Mouse (Mus musculus): ENCODE measurements around the gene Cbr3. TPM values are rescaled to one million over a fixed set of nuclear protein-coding genes. Genes with fewer than 3 reads are reported as not detected.

The Cbr3 gene
- total and polyA plus RNA-seq, 3 experiments, result 7.8 to 10.8 (median 9.8) TPM

DNA sequence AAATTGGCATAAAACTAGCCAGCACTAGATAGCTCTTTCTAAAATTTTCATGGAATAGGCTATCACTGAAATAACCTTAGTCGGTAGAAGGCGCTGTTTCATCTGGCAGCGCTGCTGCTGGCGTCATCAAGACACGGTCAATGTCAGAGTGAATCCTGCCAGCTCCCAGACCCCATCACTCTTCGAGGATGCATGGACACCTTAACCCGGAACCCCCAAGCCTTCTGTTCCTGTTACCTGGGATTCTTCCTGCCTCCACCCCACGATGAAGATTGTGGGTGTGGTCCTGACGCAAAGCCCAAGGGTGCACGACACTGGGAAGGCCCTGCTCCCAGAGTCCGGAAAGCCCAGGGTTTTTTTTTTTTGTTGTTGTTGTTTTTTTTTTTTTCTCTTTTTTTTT lies 27.9 kb downstream of the Cbr3 start:
- H3K4me1 ChIP-seq (ENCODE audit: control insufficient read depth in 1 of 2, insufficient read depth in 2 of 2), result peaks cover 10 to 19% of the 10 kb centered on the region in 2 experiments
- peak; percentile 90 for DNase-seq (ENCODE audit: extremely low read depth)
- peak overlapping the region; percentile 73 for H3K4me2 ChIP-seq (ENCODE audit: insufficient read depth, low read depth, poor library complexity, severe bottlenecking)
- H3K9me3 ChIP-seq (replicated peaks; ENCODE audit: low read length), result peaks cover 3% of the 10 kb centered on the region
- H3K4me3 ChIP-seq (replicated peaks in 1 of 3; ENCODE audit: low read depth in 2 of 3, low read length in 2 of 3, poor library complexity in 1 of 3), result peak overlapping the region; percentile 53 to 61 (median 57)
- no peak for TF ChIP-seq NELFE (IDR thresholded peaks at IDR 0.05; ENCODE audit: low read depth, low read length)
- TF ChIP-seq E2F4 (IDR thresholded peaks at IDR 0.05; ENCODE audit: insufficient replicate concordance, low read depth, low read length), result no peak
- TF ChIP-seq MAZ (IDR thresholded peaks at IDR 0.05; ENCODE audit: low read depth, low read length), result no peak
- TF ChIP-seq ELF1 (IDR thresholded peaks at IDR 0.05; ENCODE audit: low read depth, low read length), result peak; percentile 68
- peak; percentile 13; the same call in 1 of the 2 replicates for TF ChIP-seq ZC3H11A (IDR thresholded peaks at IDR 0.05; ENCODE audit: low read depth, low read length)
- TF ChIP-seq SMC3 (IDR thresholded peaks at IDR 0.05; ENCODE audit: low read depth, low read length), result peak; percentile 85
- TF ChIP-seq SIN3A (IDR thresholded peaks at IDR 0.05; ENCODE audit: low read length), result peak; percentile 69; the same call in 1 of the 2 replicates
- TF ChIP-seq ZNF384 (IDR thresholded peaks at IDR 0.05; ENCODE audit: low read depth, low read length), result peak; percentile 95
- peak; percentile 33; the same call in 1 of the 2 replicates for TF ChIP-seq TCF12 (IDR thresholded peaks at IDR 0.05; ENCODE audit: low read depth, low read length)
- TF ChIP-seq TBP (conservative IDR thresholded peaks at IDR 0.05; ENCODE audit: low read depth, low read length), result no peak
- TF ChIP-seq PAX5 (IDR thresholded peaks at IDR 0.05; ENCODE audit: low read length), result no peak
- TF ChIP-seq USF1 (IDR thresholded peaks at IDR 0.05; ENCODE audit: low read depth, low read length), result no peak
- no peak for TF ChIP-seq MAFK (IDR thresholded peaks at IDR 0.05; ENCODE audit: insufficient replicate concordance, low read length)
- no peak; the same call in 1 of the 2 replicates for TF ChIP-seq MYC (IDR thresholded peaks at IDR 0.05; ENCODE audit: low read depth, low read length)
- TF ChIP-seq CTCF (conservative IDR thresholded peaks at IDR 0.05 in 1 of 2, IDR thresholded peaks at IDR 0.05 in 1 of 2; ENCODE audit: low read depth in 2 of 2, low read length in 2 of 2), result peak; percentile 59 to 97; a peak in 3 of 4 replicates
- TF ChIP-seq ZMIZ1 (IDR thresholded peaks at IDR 0.05; ENCODE audit: low read depth, low read length), result no peak
- TF ChIP-seq RAD21 (IDR thresholded peaks at IDR 0.05; ENCODE audit: low read depth, low read length), result peak; percentile 89
- peak; percentile 61 for TF ChIP-seq JUN (IDR thresholded peaks at IDR 0.05; ENCODE audit: insufficient read depth, low read depth, low read length)
- TF ChIP-seq MEF2A (IDR thresholded peaks at IDR 0.05; ENCODE audit: borderline replicate concordance, low read depth, low read length), result peak; percentile 82
- TF ChIP-seq UBTF (IDR thresholded peaks at IDR 0.05; ENCODE audit: low read depth, low read length), result no peak
- peak; percentile 61 for TF ChIP-seq JUND (conservative IDR thresholded peaks at IDR 0.05; ENCODE audit: low read depth, low read length)
- TF ChIP-seq RCOR1 (conservative IDR thresholded peaks at IDR 0.05; ENCODE audit: low read depth, low read length), result no peak
- no peak for TF ChIP-seq POLR2A (IDR thresholded peaks at IDR 0.05; ENCODE audit: low read depth, low read length)
- TF ChIP-seq POLR2AphosphoS2 (IDR thresholded peaks at IDR 0.05; ENCODE audit: low read depth, low read length), result no peak
- TF ChIP-seq ETS1 (conservative IDR thresholded peaks at IDR 0.05; ENCODE audit: low read depth, low read length), result no peak
- 0 out of 2 replicates have a peak, but pooled peaks have one; percentile 17 for TF ChIP-seq NRF1 (IDR thresholded peaks at IDR 0.05; ENCODE audit: low read depth, low read length)
- TF ChIP-seq MXI1 (IDR thresholded peaks at IDR 0.05; ENCODE audit: low read depth, low read length), result 0 out of 2 replicates have a peak, but pooled peaks have one; percentile 47
- TF ChIP-seq HCFC1 (IDR thresholded peaks at IDR 0.05; ENCODE audit: low read depth, low read length), result no peak
- TF ChIP-seq USF2 (conservative IDR thresholded peaks at IDR 0.05; ENCODE audit: low read depth, low read length), result no peak
- TF ChIP-seq GABPA (IDR thresholded peaks at IDR 0.05; ENCODE audit: insufficient replicate concordance, low read depth, low read length), result no peak
- peak; percentile 30; the same call in 1 of the 2 replicates for TF ChIP-seq IRF4 (IDR thresholded peaks at IDR 0.05; ENCODE audit: low read depth, low read length)
- no peak for TF ChIP-seq KAT2A (IDR thresholded peaks at IDR 0.05; ENCODE audit: insufficient replicate concordance, low read length)
- no peak for TF ChIP-seq BHLHE40 (IDR thresholded peaks at IDR 0.05; ENCODE audit: low read depth, low read length)
- no peak for TF ChIP-seq CHD1 (IDR thresholded peaks at IDR 0.05; ENCODE audit: low read depth, low read length)
- TF ChIP-seq EP300 (IDR thresholded peaks at IDR 0.05; ENCODE audit: low read length), result no peak
- TF ChIP-seq ZKSCAN1 (IDR thresholded peaks at IDR 0.05; ENCODE audit: borderline replicate concordance, low read depth, low read length), result no peak
- no peak for TF ChIP-seq CHD2 (IDR thresholded peaks at IDR 0.05; ENCODE audit: low read length)
- 0 out of 2 replicates have a peak, but pooled peaks have one; percentile 21 for TF ChIP-seq MAX (IDR thresholded peaks at IDR 0.05; ENCODE audit: low read length)
- no peaks in the 10 kb centered on the region for H3K36me3 ChIP-seq (replicated peaks in 1 of 2; ENCODE audit: control insufficient read depth in 1 of 2, insufficient read depth in 1 of 2, low read length in 1 of 2)
- H3K27me3 ChIP-seq (replicated peaks), result peaks cover 20% of the 10 kb centered on the region
- no peak overlapping the region for H3K27ac ChIP-seq (ENCODE audit: insufficient read depth, low read depth)
- no peaks in the 10 kb centered on the region for H3K79me2 ChIP-seq (replicated peaks; ENCODE audit: control insufficient read depth, extremely low read depth, insufficient read depth, poor library complexity, severe bottlenecking)
- in situ Hi-C loops (cut with MboI; ENCODE audit: low pct_ligation_motif_present, low pct_unique_long_range_greater_than_20kb, low sequenced_read_pairs), result no loop called here
- H3K9ac ChIP-seq (ENCODE audit: insufficient read depth, low read depth), result peak overlapping the region; percentile 42
- dilution Hi-C loops (cut with MboI; ENCODE audit: extremely low pct_ligation_motif_present, extremely low pct_unique_long_range_greater_than_20kb, low sequenced_read_pairs), result no loop called here

Data from CH12.LX (cell line).